ENCODE assay signal across 26 mouse cellular contexts in the genomic region with DNA sequence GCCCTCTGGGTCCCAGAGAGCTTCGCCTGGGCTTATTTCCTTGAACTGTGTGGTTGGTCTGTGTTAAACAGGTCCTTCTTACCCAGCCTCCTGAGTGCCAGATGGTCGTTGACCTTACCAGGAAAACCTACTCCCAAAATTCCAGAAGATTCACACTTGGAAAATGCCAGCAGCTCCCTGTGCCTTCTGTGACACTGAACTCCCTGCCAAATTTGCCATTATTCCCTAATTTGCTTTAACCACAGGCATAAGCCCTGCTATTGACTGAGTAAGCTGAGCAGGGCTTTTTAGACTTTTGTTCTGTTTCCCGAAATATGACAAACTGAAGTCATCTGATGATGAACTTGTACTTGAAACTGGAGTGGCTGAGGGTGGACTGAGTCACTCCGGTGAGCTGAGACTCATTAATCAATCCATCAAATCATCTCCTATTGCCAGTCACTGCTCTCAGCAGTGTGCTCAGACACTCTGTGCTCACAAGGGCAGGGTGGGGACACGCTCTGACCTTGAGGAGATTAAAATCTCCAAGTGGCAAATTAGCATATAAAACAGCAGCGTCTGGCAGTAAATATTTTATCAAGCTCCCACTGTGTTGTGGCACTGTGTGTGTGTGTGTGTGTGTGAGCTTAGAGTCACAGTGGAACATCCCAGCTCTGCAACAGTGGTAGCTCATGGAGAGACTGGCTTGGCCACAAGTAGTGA. TPM values are rescaled to one million over a fixed set of nuclear protein-coding genes. Genes with fewer than 3 reads are reported as not detected.
DNase-seq lines count a peak whose midpoint lies in the region; TF ChIP-seq lines count a peak whose summit lies in the region.
"Had no signal": no experiment of that assay in that cellular context is flagged by ENCODE, and none has a peak within 500 bp of the region (broad histone marks: within the 10 kb centered on the region; RNA-seq: fewer than 3 reads in every experiment).

No protein-coding gene starts in this region.

- TF ChIP-seq CTCF in heart, adult 2 months (IDR thresholded peaks at IDR 0.05): no peak

- H3K36me3 ChIP-seq in heart, adult 2 months (ENCODE audit: control insufficient read depth, insufficient read depth, low read length): no peaks in the 10 kb centered on the region
- H3K36me3 ChIP-seq: embryonic facial prominence, embryonic 15.5 days; heart, embryonic 13.5 days; neural tube, embryonic 13.5 days had no signal

- TF ChIP-seq EP300 in heart, adult 2 months (IDR thresholded peaks at IDR 0.05; ENCODE audit: insufficient read depth, low read depth, low read length): no peak

- no peak for TF ChIP-seq POLR2A in heart, adult 2 months (IDR thresholded peaks at IDR 0.05; ENCODE audit: insufficient read depth, low read depth, low read length)

- H3K27me3 ChIP-seq in heart, adult 2 months (ENCODE audit: control insufficient read depth, insufficient read depth, low read length): no peaks in the 10 kb centered on the region

- peak; percentile 64 for DNase-seq in heart, adult 11 months
- no peak for DNase-seq in heart, adult 2 months
- DNase-seq in 3T3-L1 (ENCODE audit: low read depth, low spot score) (peak; percentile 53), ES-CJ7 (ENCODE audit: low read depth, low spot score) (peak; percentile 87)
- DNase-seq in cerebellum, adult 9-11 months: peak; percentile 57
- no peak for DNase-seq in left cerebral cortex, postnatal 25 days (ENCODE audit: low spot score in 2 of 2)
- no peak for DNase-seq in ovary, postnatal 14 days (ENCODE audit: low spot score)
- DNase-seq in left cerebral cortex, postnatal 4 days: no peak
- DNase-seq: gastrocnemius, postnatal 25 days; heart, postnatal 36 days; kidney, adult 11 months; kidney, postnatal 10 days; liver; lung, postnatal 10 days; thymus, postnatal 25 days had no signal

- H3K79me2 ChIP-seq in heart, adult 2 months (replicated peaks; ENCODE audit: control insufficient read depth, insufficient read depth, low read length): no peaks in the 10 kb centered on the region

- no peaks in the 10 kb centered on the region; the same call in 1 of the 2 replicates for H3K4me1 ChIP-seq in heart, adult 2 months (ENCODE audit: control insufficient read depth, insufficient read depth, low read length)

- intact Hi-C loops in heart, adult 2 months (cut with DNase I): no loop called here
- intact Hi-C loops in left cerebral cortex, postnatal 25 days (cut with DNase I): no loop called here
- intact Hi-C loops in left cerebral cortex, postnatal 4 days (cut with DNase I): no loop called here

- H3K9ac ChIP-seq in heart, adult 2 months (ENCODE audit: low read depth, low read length): no peak overlapping the region
- H3K9ac ChIP-seq: embryonic facial prominence, embryonic 15.5 days; heart, embryonic 13.5 days; liver, postnatal 0 days; neural tube, embryonic 13.5 days had no signal

- no peak overlapping the region for H3K4me3 ChIP-seq in heart, adult 2 months
- H3K4me3 ChIP-seq: embryonic facial prominence, embryonic 15.5 days; heart, embryonic 13.5 days; neural tube, embryonic 13.5 days had no signal

- WGBS in heart, adult 2 months: 50% methylated on average over 6 of the region's 6 CpGs

- H3K27ac ChIP-seq in heart, adult 2 months: no peak overlapping the region
- H3K27ac ChIP-seq: embryonic facial prominence, embryonic 15.5 days; heart, embryonic 13.5 days; neural tube, embryonic 13.5 days had no signal

RNA-seq across cellular contexts. Expression of a gene that starts 25.2 kb away (rescaled TPM):
- total RNA-seq in heart, adult 2 months (2021): not detected
- polyA plus RNA-seq in heart, adult 2 months (2012; rRNA removed): not detected in 2 replicates
- total RNA-seq in left cerebral cortex, postnatal 25 days (2021): not detected
- not detected for total RNA-seq in left cerebral cortex, postnatal 4 days (2021)
- total RNA-seq: adrenal gland, postnatal 4 days; ES-E14; gastrocnemius, postnatal 25 days; heart, postnatal 36 days; layer of hippocampus, adult 8-10 months; left cerebral cortex, postnatal 36 days had no signal
- polyA plus RNA-seq: embryonic facial prominence, embryonic 15.5 days; forebrain, embryonic 16.5 days; heart, embryonic 13.5 days; liver, postnatal 0 days; neural tube, embryonic 13.5 days; small intestine, adult 2 months had no signal

RNA-seq across cellular contexts. Expression of a gene that starts 28.0 kb away (rescaled TPM):
- total RNA-seq in heart, adult 2 months (2021): 10 to 100 TPM; 11.0 to 11.5 TPM
- 3.6 and 7.1 TPM in 2 replicates for polyA plus RNA-seq in heart, adult 2 months (2012; rRNA removed)
- total RNA-seq in left cerebral cortex, postnatal 25 days (2021): 1 to 10 TPM in 1 of 2 experiments, under 1 TPM in 1; 0.53 to 1.4 TPM
- total RNA-seq in left cerebral cortex, postnatal 4 days (2021): under 1 TPM; 0.58 to 0.99 TPM
- polyA plus RNA-seq: testis, adult 2 months had no signal

Comparison
In these comparisons a context has a peak if more than half of its experiments do, and no peak if none do; other contexts are left out.
1. DNase-seq: peak in heart, adult 11 months (single experiment), 3T3-L1 (single experiment), ES-CJ7 (single experiment) and cerebellum, adult 9-11 months (single experiment); none in heart, adult 2 months (0 of 2), left cerebral cortex, postnatal 25 days (0 of 2), ovary, postnatal 14 days (single experiment) and left cerebral cortex, postnatal 4 days (single experiment).
2. RNA of a gene that starts 28.0 kb away (total RNA-seq): 11.0 to 11.5 TPM in heart, adult 2 months; 0.53 to 1.4 TPM in left cerebral cortex, postnatal 25 days and 0.58 to 0.99 TPM in left cerebral cortex, postnatal 4 days; every median in the first group is over 4 times any median in the second.